Mouse (Mus musculus): Measurements from ENCODE around the gene Rspo3.

DNA sequence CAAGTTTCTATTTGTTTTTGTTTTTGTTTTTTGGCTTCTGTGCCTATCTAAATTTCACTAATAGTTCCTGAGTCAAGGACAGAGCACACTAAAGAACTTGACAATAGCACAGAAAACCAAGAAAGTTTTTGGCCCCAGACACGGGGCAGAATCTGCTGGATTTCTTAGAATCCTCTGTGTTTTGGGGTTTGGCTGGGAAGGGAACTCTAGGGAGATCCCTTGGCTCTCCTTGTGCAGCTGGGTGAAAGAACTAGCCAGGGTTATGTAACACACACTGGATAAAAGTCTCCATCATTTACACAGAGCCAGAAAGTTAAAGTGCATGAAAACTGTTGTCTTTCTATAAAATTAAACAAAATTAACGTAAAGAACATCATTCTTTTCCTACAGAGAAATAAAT is 121.3 kb downstream of the Rspo3 start:
- TF ChIP-seq CTCF (IDR thresholded peaks at IDR 0.05; ENCODE audit: low read depth, low read length), result no peak
- no peak for TF ChIP-seq POLR2A (IDR thresholded peaks at IDR 0.05; ENCODE audit: extremely low read depth, insufficient read depth, low read length)
